Mouse (Mus musculus): ENCODE results near the gene Ank.
A peak's percentile ranks its signal among the peaks of the same experiment; 100 is the strongest.

GRCm38 (mm10) chr15:27630601-27631383 lies 164.3 kb downstream of the Ank start, which contains the start of gene Otulin:
- TF ChIP-seq EP300 (IDR thresholded peaks at IDR 0.05; ENCODE audit: insufficient read depth, low read depth, low read length) (no peak), POLR2A (IDR thresholded peaks at IDR 0.05; ENCODE audit: insufficient read depth, low read depth, low read length) (peak; percentile 78)
